Mouse (Mus musculus) lung, adult 18-20 months (tissue): ENCODE data around the gene Tnrc18.

Experiments
- DNase-seq, 2 experiments: peaks; one replicate each; pipeline ENCODE4 v3.0.0; 2022; ENCODE audit warnings: mixed read lengths in 2 of 2

Gene Tnrc18

GRCm38 (mm10) chr5:142679065-142679464 is 138.4 kb downstream of the Tnrc18 start:
- no peak for DNase-seq

GRCm38 (mm10) chr5:142678141-142678571 is 139.3 kb downstream of the Tnrc18 start:
- DNase-seq: no peak
